Mouse (Mus musculus) spleen, adult 12 weeks (tissue): ENCODE results near the gene Ggct.

Experiments
- DNase-seq: peaks from one replicate; pipeline ENCODE4 v3.0.0; 2022; ENCODE audit warnings: low spot score

Gene Ggct

GRCm38 (mm10) chr6:54948682-54949081, 44.1 kb downstream of the Ggct start:
- no peak for DNase-seq

- no peak for DNase-seq
Measured at GRCm38 (mm10) chr6:54946241-54946953, 46.4 kb downstream of the Ggct start.

GRCm38 (mm10) chr6:54944551-54944950, 48.2 kb downstream of the Ggct start:
- DNase-seq = no peak

- DNase-seq = no peak
Measured at GRCm38 (mm10) chr6:54943753-54944152, 49.0 kb downstream of the Ggct start.

- no peak for DNase-seq
Measured at GRCm38 (mm10) chr6:54943292-54943691, 49.5 kb downstream of the Ggct start.

GRCm38 (mm10) chr6:54941149-54941548, 51.6 kb downstream of the Ggct start:
- DNase-seq = no peak

- DNase-seq = no peak
Measured at GRCm38 (mm10) chr6:54940126-54940525, 52.6 kb downstream of the Ggct start.

GRCm38 (mm10) chr6:54939631-54940030, 53.1 kb downstream of the Ggct start:
- DNase-seq = no peak

- no peak for DNase-seq
Measured at GRCm38 (mm10) chr6:54936496-54936895, 56.3 kb downstream of the Ggct start.

- no peak for DNase-seq
Measured at GRCm38 (mm10) chr6:54934930-54935329, 57.8 kb downstream of the Ggct start.

- DNase-seq = no peak
Measured at GRCm38 (mm10) chr6:54934313-54934712, 58.4 kb downstream of the Ggct start.

- DNase-seq = no peak
Measured at GRCm38 (mm10) chr6:54933866-54934265, 58.9 kb downstream of the Ggct start.

- no peak for DNase-seq
Measured at GRCm38 (mm10) chr6:54933216-54933615, 59.5 kb downstream of the Ggct start.
